Mouse (Mus musculus) megakaryocyte, embryonic 14.5 days (primary cell): ENCODE measurements around the gene Rims4. TPM values are rescaled to one million over a fixed set of nuclear protein-coding genes. Genes with fewer than 3 reads are reported as not detected.
A peak's percentile ranks its signal among the peaks of the same experiment; 100 is the strongest.

Experiments used
- H3K27me3 ChIP-seq: replicated peaks from 2 replicates; pipeline ENCODE3; 2012; ENCODE audit warnings: inconsistent platforms
- H3K36me3 ChIP-seq: replicated peaks from 2 replicates; pipeline ENCODE3; 2012; ENCODE audit warnings: low read length, inconsistent platforms, mixed read lengths
- H3K4me1 ChIP-seq: 2 replicates; pipeline ENCODE4 v1.6.1; 2012; ENCODE audit warnings: inconsistent platforms
- H3K4me3 ChIP-seq: replicated peaks from 2 replicates; pipeline ENCODE3; 2012; ENCODE audit warnings: moderate library complexity, mild to moderate bottlenecking, inconsistent platforms
- H3K9me3 ChIP-seq: 2 replicates; pipeline ENCODE4 v1.6.1; 2012; ENCODE audit warnings: inconsistent platforms
- FLI1 ChIP-seq: IDR thresholded peaks from 2 replicates; pipeline ENCODE4 v1.6.1; 2012; ENCODE audit warnings: low read length, inconsistent platforms, mixed read lengths
- GATA1 ChIP-seq: IDR thresholded peaks from 3 replicates; pipeline ENCODE4 v1.6.1; 2012; ENCODE audit warnings: mixed read lengths, low read length, inconsistent platforms, borderline replicate concordance
- polyA plus RNA-seq: library from polyadenylated mRNA; stranded (reverse); fragments of >175 nt; gene quantifications from 2 replicates; pipeline ENCODE4 v1.2.3, GENCODE M21; 2012; ENCODE audit warnings: low replicate concordance; ENCODE audit not compliant: insufficient read depth

The Rims4 gene
- polyA plus RNA-seq, 1 experiment: not detected

DNA sequence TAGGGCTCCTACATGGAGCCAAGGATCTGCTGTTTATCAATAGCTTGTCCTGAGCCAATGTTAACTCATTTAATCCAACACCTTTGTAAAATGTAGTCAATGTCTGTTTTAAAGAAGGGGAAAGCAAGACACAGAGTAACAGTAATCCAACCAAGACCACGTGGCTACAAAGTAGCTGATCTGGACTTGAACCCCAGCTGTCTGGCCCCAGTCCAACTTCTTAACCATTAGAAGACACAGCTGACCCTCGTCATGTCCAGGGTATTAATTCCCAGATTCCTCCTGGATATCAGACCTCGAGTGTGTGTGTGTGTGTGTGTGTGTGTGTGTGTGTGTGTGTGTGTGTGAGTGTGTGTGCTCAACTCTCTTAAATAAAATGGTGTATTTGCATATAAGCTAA lies 46.6 kb downstream of the Rims4 start:
- Histone ChIP-seq H3K9me3 (no peaks in the 10 kb centered on the region), H3K36me3 (no peaks in the 10 kb centered on the region), H3K4me3 (no peak overlapping the region), H3K27me3 (peaks cover 78% of the 10 kb centered on the region), H3K4me1 (no peaks in the 10 kb centered on the region)
- no peak for TF ChIP-seq FLI1
- no peak for TF ChIP-seq GATA1

DNA sequence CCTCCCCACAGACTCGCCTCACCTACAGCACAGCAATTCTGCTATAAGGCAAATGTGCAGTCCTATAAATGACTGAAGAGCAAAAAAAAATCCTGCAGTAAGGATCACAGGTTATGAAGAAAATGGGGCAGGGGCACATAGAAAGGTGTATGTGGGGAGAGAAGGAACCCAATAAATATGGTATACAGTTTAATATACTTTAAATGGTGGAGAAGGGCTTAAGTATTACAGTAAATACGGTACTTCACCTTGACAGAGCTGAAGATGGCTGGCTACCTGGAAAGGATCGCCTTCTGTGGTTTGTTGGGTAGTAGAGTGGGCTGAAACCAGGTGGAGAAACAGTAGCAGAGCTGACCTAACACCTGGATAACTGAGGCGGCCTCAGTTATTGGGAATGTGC lies 47.2 kb downstream of the Rims4 start:
- H3K36me3 ChIP-seq: no peaks in the 10 kb centered on the region
- H3K9me3 ChIP-seq: no peaks in the 10 kb centered on the region
- H3K4me3 ChIP-seq: no peak overlapping the region
- no peaks in the 10 kb centered on the region for H3K4me1 ChIP-seq
- H3K27me3 ChIP-seq: peaks cover 77% of the 10 kb centered on the region
- TF ChIP-seq FLI1 (no peak), GATA1 (no peak)

DNA sequence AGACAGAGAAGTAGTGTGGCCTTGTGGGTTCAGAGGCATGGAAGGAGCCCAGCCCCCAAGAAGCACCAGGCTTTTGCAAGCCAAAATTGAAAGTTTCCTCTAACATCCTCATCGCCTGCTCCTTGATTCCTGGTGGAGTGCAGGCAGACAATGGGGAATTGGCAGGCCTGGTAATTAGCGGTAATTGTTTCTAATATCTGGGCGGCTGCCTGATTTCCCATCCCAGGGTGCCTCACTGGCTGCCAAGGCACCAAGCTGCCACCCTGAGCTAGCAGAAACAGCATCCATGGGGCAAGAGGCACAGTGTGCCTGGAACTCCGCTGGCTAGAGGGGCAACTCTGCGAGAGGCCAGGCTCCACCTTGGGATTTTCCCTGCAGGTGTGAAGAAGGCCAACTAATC lies 48.7 kb downstream of the Rims4 start:
- peaks cover 76% of the 10 kb centered on the region for H3K27me3 ChIP-seq
- no peak overlapping the region for H3K4me3 ChIP-seq
- H3K4me1 ChIP-seq: no peaks in the 10 kb centered on the region
- no peaks in the 10 kb centered on the region for H3K9me3 ChIP-seq
- TF ChIP-seq FLI1: no peak
- no peak for TF ChIP-seq GATA1
- no peaks in the 10 kb centered on the region for H3K36me3 ChIP-seq

DNA sequence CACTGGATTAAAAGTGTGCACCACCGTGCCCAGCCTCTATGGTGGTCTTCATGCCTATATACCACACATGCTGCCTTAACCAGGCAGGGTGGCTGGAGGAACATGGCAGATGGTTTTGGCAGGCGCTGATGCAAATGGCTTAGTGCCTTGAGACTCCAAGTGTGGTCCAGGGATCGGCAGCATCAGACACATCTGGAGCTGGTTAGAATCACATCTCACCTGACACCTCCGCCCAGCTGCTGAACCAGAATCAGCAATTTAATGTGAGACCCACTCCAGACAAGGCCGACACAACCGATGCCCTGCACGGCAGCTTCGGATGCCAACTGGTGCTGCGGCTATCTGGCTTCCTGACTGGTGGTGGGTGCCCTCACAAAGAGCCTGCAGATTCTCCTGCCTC lies 52.4 kb downstream of the Rims4 start:
- no peak for TF ChIP-seq GATA1
- no peak for TF ChIP-seq FLI1
- Histone ChIP-seq H3K36me3 (no peaks in the 10 kb centered on the region), H3K4me3 (no peak overlapping the region), H3K9me3 (no peaks in the 10 kb centered on the region), H3K4me1 (no peaks in the 10 kb centered on the region), H3K27me3 (peaks cover 81% of the 10 kb centered on the region)

DNA sequence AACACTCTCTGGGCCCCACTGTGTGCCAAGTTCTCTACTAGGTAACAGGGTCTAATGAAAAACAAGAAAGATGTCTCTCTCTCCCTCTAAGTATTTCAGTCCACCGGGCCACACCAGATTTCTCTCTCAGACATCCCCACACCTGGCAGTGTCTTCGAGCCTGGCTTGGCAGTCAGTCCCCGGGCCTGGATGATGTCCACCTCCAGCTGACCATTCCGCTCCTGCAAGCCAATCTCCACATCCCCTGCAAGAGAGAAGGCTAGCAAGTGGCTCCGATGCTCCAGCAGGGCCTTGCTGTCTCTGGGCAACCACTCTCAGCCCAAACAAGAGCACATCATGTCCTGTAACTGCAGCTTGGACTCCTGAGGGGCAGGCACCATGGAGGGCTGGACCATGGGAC lies 53.2 kb downstream of the Rims4 start:
- Histone ChIP-seq H3K4me1 (no peaks in the 10 kb centered on the region), H3K4me3 (no peak overlapping the region), H3K36me3 (no peaks in the 10 kb centered on the region), H3K9me3 (no peaks in the 10 kb centered on the region), H3K27me3 (peaks cover 80% of the 10 kb centered on the region)
- TF ChIP-seq FLI1 (no peak), GATA1 (no peak)

DNA sequence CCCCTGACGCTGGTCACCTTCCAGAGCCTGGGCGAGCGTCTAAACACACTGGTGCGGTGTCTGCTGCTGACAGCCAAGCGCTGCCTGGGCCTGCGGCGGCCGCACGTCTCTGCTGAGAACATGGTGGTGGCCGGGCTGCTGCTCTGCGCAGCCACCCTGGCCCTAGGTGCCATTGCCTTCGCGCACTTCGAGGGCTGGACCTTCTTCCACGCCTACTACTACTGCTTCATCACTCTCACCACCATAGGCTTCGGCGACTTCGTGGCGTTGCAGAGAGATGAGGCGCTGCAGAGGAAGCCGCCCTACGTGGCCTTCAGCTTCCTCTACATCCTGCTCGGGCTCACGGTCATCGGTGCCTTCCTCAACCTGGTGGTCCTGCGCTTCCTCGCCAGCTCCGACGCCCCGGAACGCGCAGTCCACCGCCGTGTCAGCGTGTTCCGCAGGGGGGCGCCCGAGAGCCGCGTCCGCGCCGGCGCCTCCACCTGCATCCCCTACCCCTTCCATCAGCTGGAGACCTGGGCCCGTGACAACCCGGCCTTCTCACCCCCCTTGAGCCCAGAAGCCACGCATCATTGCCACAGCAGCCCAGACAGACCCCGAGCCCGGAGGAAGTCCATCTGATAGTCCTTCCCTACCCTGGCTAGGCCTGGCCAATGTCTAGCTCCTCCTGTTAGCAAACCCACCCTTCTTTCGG lies 60.1 kb downstream of the Rims4 start:
- peaks cover 95% of the 10 kb centered on the region for H3K27me3 ChIP-seq
- no peak for TF ChIP-seq FLI1
- TF ChIP-seq GATA1: no peak
- no peaks in the 10 kb centered on the region for H3K36me3 ChIP-seq
- no peaks in the 10 kb centered on the region for H3K9me3 ChIP-seq
- peak overlapping the region; percentile 86 for H3K4me3 ChIP-seq
- peaks cover 17% of the 10 kb centered on the region for H3K4me1 ChIP-seq

DNA sequence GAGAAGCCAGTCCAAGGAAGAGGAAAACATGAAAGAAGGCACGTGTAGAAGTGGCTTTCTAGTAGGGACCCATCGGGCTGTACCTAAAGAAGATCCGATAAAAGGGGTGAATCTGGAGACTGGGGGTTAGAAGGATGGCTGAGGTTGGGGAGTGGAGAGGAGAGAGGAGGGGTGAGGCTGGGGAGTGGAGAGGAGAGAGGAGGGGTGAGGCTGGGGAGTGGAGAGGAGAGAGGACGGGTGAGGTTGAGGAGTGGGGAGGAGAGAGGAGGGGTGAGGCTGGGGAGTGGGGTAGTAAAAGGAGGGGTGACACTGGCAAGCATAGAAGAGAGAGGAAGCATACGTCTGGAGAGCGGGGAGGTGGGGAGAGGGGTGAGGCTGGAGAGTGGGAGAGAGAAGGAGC lies 61.2 kb downstream of the Rims4 start:
- TF ChIP-seq GATA1 (no peak), FLI1 (no peak)
- H3K4me3 ChIP-seq: no peak overlapping the region
- H3K27me3 ChIP-seq: peaks cover 92% of the 10 kb centered on the region
- peaks cover 20% of the 10 kb centered on the region for H3K4me1 ChIP-seq
- H3K36me3 ChIP-seq: no peaks in the 10 kb centered on the region
- H3K9me3 ChIP-seq: no peaks in the 10 kb centered on the region

DNA sequence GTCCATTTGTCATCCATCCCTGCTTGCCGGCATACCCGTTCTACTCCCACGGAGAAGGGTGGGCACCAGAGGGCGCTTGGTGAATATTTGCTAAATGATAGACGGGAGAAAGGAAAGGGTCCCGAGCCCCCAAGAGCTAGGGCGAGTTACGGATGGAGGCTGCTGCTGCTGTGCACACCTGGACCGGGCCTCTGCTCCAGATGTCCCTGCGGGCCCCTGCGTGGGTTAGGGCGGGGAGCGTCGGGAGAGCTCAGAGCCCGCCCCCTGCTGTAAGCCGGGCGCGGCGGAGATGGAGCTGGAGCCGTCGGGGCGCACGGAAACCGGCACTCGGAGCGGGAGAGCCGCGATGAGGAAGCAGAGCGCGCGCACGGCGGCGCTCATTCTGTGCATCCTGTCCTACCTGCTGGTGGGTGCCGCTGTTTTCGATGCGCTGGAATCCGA lies 65.0 kb downstream of the Rims4 start, which contains the start of gene Kcnk15:
Gene Kcnk15, plus strand, starts transcription at position 191 of the 441 bp plus-strand sequence.
- peaks cover 16% of the 10 kb centered on the region for H3K4me1 ChIP-seq
- TF ChIP-seq GATA1 (no peak), FLI1 (no peak)
- peak within 1 kb of the TSS; percentile 53 for H3K4me3 ChIP-seq
- peaks cover 89% of the 10 kb centered on the region for H3K27me3 ChIP-seq
- no peaks in the 10 kb centered on the region for H3K36me3 ChIP-seq
- no peaks in the 10 kb centered on the region for H3K9me3 ChIP-seq

DNA sequence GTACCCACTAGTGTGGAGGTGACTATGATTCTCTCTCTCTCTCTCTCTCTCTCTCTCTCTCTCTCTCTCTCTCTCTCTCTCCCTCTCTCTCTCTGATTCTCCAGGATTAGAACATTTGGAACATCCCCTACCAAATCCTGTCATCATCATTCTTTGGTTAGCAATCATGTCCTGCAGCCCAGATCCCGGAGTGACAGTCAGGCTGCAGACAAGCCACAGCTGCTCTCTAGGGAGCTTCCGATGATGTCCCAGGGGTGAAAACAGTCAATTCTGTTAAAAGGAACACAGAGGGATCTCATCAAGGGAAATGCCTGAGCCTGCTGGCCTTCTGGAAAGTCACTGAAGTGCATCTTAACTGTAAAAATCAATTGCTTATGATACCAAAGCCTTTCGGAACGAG lies 76.4 kb downstream of the Rims4 start:
- H3K27me3 ChIP-seq: peaks cover 37% of the 10 kb centered on the region
- H3K36me3 ChIP-seq: no peaks in the 10 kb centered on the region
- no peaks in the 10 kb centered on the region for H3K9me3 ChIP-seq
- no peak overlapping the region for H3K4me3 ChIP-seq
- TF ChIP-seq GATA1 (no peak), FLI1 (no peak)
- H3K4me1 ChIP-seq: peaks cover 3% of the 10 kb centered on the region; the same call in 1 of the 2 replicates

DNA sequence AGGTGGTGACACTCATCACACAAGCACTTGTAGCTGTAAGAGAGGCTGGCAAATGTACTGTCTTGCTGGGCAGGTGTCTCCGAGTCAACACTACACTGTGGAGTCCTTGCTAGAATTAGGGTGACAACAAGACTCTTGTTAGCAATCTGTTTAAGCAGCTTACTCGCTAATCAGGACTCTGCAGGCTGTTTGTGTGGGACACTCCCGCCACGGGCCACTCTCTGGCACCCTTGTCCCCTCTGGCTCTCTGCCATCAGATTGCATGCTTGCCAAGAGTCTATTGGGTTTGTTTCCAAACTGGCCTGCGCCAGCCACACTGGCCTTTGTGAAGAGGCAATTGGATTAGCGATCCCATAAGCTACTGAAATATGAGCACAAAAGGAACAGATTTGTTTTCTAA lies 79.0 kb downstream of the Rims4 start:
- peaks cover 39% of the 10 kb centered on the region for H3K27me3 ChIP-seq
- H3K36me3 ChIP-seq: no peaks in the 10 kb centered on the region
- peaks cover 3% of the 10 kb centered on the region; the same call in 1 of the 2 replicates for H3K4me1 ChIP-seq
- TF ChIP-seq GATA1 (no peak), FLI1 (no peak)
- no peak overlapping the region for H3K4me3 ChIP-seq
- no peaks in the 10 kb centered on the region for H3K9me3 ChIP-seq
